Mouse (Mus musculus) midbrain, postnatal 0 days (tissue): ENCODE measurements around the gene Kat7. TPM values are rescaled to one million over a fixed set of nuclear protein-coding genes. Genes with fewer than 3 reads are reported as not detected.

Experiments
- ATAC-seq: fragments of 200-750 bp; cut with Nextera tagmentation; 2 replicates; pipeline ENCODE4 v1.8.0; 2017; ENCODE audit warnings: moderate number of reproducible peaks, mild to moderate bottlenecking, moderate TSS enrichment, moderate library complexity; ENCODE audit not compliant: low FRiP score
- DNase-seq: peaks from one replicate; pipeline ENCODE4 v3.0.0-alpha.2; 2015; ENCODE audit warnings: low spot score
- H3K27ac ChIP-seq: fragments of 300-500 bp; sonication (generic); 2 replicates; pipeline ENCODE4 v1.5.1; 2014; ENCODE audit warnings: low read depth, mild to moderate bottlenecking, low read length, mixed read lengths
- H3K27me3 ChIP-seq: fragments of 300-500 bp; sonication (generic); 2 replicates; pipeline ENCODE4 v1.6.1; 2014; ENCODE audit warnings: low read length, control low read depth, mixed read lengths; ENCODE audit not compliant: insufficient read depth
- H3K36me3 ChIP-seq: fragments of 300-500 bp; sonication (generic); 2 replicates; pipeline ENCODE4 v1.6.1; 2014; ENCODE audit warnings: low read length, control low read depth, mixed read lengths; ENCODE audit not compliant: insufficient read depth
- H3K4me1 ChIP-seq: fragments of 300-500 bp; sonication (generic); 2 replicates; pipeline ENCODE4 v1.6.1; 2014; ENCODE audit warnings: mild to moderate bottlenecking, control low read depth, antibody characterized with exemption, low read length, mixed read lengths; ENCODE audit not compliant: insufficient read depth
- H3K4me2 ChIP-seq: fragments of 300-500 bp; sonication (generic); 2 replicates; pipeline ENCODE4 v1.6.1; 2014; ENCODE audit warnings: low read depth, mild to moderate bottlenecking, low read length, mixed read lengths; ENCODE audit not compliant: poor library complexity, severe bottlenecking
- H3K4me3 ChIP-seq: fragments of 300-500 bp; sonication (generic); 2 replicates; pipeline ENCODE4 v1.5.1; 2014; ENCODE audit warnings: low read depth, mild to moderate bottlenecking, low read length, moderate library complexity
- H3K9ac ChIP-seq: fragments of 300-500 bp; sonication (generic); replicated peaks from 2 replicates; pipeline ENCODE4 v1.6.1; 2014; ENCODE audit warnings: mild to moderate bottlenecking, low read length, moderate library complexity, mixed read lengths; ENCODE audit not compliant: poor library complexity, severe bottlenecking
- H3K9me3 ChIP-seq: fragments of 300-500 bp; sonication (generic); 2 replicates; pipeline ENCODE4 v1.6.1; 2016; ENCODE audit warnings: low read length, control low read depth
- CTCF ChIP-seq: IDR thresholded peaks from 2 replicates; pipeline ENCODE4 v1.5.1; 2016; ENCODE audit warnings: antibody characterized with exemption, mild to moderate bottlenecking
- WGBS: fragments of 180-500 bp; shearing (Covaris S2); extraction: QIAGEN DNeasy Blood & Tissue Kit; methylation state at CpG from one replicate; pipeline ENCODE4 v1.1.7; 2014; 5-methylcytosine and 5-hydroxymethylcytosine counted together
- polyA plus RNA-seq: library from polyadenylated mRNA; unstranded; fragments of >200 nt; fragmentation: Nextera tagmentation; extraction: Ambion mirVana; gene quantifications from 2 replicates; pipeline ENCODE4 v1.2.1, GENCODE M21; 2015
- total RNA-seq: library from RNA; depleted of rRNA; stranded (reverse); fragments of >200 nt; gene quantifications from 2 replicates; pipeline ENCODE4 v1.2.3, GENCODE M21; 2014

Kat7 gene
- total and polyA plus RNA-seq, 2 experiments from 2014 or later = 72.5 to 72.7 TPM

DNA sequence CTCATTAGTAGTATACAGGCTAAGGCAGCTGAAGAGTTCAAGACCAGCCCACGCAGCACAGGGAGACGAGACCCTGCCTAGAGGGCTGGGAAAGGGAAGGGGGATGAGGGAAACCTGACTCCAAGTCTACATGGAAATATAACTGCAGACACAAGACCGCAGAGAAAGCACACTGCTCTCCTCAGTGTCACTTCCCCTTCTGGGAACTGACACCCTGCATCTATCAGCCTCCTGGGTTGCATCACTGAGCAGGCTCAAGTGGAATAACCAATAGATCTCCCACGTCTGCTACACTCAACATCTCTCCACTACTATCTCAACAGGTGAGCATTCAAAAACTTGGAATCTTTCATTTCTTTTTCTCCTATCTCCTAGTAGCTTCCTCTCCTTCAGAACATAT lies 18.0 kb downstream of the Kat7 start:
- DNase-seq (no peak), ATAC-seq (no peak)
- WGBS = 85% methylated on average over 4 of the region's 4 CpGs
- TF ChIP-seq CTCF = no peak
- Histone ChIP-seq H3K4me1 (no peaks in the 10 kb centered on the region), H3K27ac (no peak overlapping the region), H3K27me3 (no peaks in the 10 kb centered on the region), H3K9ac (no peak overlapping the region), H3K4me2 (no peak overlapping the region), H3K36me3 (peaks cover 47% of the 10 kb centered on the region), H3K9me3 (no peaks in the 10 kb centered on the region), H3K4me3 (no peak overlapping the region)

DNA sequence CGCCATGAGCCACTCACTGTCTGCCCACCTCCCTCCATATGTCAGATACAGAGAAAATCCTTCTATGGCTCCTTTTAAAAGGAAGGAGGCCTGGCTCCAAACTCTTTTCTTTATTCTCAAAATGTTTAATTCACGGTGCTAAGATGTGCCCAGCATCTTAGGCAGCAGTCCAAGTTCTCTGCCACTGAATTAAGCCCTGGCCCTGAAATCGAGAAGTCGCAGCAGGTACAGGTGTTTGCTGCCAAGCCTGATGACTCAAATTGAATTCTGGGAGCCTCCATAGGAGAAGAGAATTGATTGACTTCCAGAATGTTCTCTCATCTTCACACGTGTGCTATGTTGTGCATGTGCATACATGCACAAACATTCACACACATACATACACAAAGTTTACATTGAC lies 27.7 kb downstream of the Kat7 start:
- no peaks in the 10 kb centered on the region for H3K9me3 ChIP-seq
- no peak overlapping the region for H3K4me2 ChIP-seq
- no peaks in the 10 kb centered on the region for H3K4me1 ChIP-seq
- no peak for ATAC-seq
- no peak overlapping the region for H3K9ac ChIP-seq
- no peak for TF ChIP-seq CTCF
- no peak for DNase-seq
- 87% methylated on average over 5 of the region's 5 CpGs for WGBS
- no peak overlapping the region for H3K27ac ChIP-seq
- H3K4me3 ChIP-seq = no peak overlapping the region
- H3K36me3 ChIP-seq = peaks cover 67% of the 10 kb centered on the region
- no peaks in the 10 kb centered on the region for H3K27me3 ChIP-seq

DNA sequence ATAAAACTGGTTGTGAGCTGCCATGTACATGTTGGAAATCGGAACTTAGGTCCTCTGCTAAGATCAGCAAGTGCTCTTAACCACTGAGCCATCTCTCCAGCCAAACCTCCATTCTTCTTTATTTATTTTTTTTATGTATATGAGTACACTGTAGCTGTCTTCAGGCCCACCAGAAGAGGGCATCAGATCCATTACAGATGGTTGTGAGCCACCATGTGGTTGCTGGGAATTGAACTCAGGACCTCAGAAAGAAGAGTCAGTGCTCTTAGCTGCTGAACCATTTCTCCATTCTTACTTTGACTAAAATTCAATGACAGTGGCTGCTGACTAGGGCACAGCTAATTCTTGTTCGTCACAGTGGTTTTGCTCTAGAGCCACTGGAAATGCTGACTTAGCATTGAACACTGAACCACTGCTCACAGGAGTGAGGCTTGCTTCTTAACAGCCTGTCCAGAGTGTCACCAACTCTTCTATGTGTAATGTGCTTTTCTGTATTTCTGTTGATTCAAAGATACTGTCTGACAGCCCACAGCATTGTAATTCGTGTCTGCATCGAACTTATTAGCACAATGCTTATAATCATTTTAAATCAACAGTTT lies 30.9 kb downstream of the Kat7 start:
- no peak overlapping the region for H3K4me2 ChIP-seq
- no peak overlapping the region for H3K4me3 ChIP-seq
- no peaks in the 10 kb centered on the region for H3K4me1 ChIP-seq
- H3K27ac ChIP-seq = no peak overlapping the region
- 96% methylated on average over 4 of the region's 4 CpGs for WGBS
- peak; percentile 29 for TF ChIP-seq CTCF
- DNase-seq (no peak), ATAC-seq (no peak)
- no peaks in the 10 kb centered on the region for H3K9me3 ChIP-seq
- H3K27me3 ChIP-seq = no peaks in the 10 kb centered on the region
- no peak overlapping the region for H3K9ac ChIP-seq
- peaks cover 73% of the 10 kb centered on the region for H3K36me3 ChIP-seq

DNA sequence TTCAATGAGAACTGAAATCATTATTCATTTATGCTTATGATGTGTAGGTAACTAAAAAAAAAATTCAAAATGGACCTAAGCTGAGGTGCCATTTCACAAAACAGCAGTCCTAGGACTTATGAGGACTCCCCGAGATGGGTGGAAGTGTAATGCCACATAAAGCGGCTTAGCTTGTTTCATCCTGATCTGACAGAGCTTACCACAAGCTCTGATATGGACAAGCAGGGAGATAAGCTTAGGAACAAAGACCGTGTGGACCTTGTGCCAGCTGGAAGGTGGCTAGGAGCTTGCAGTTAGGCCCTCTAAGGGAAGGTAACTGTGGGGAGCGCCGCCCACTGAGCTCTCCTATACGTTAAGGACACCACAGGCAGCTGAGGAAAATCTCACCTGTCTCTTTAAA lies 34.0 kb downstream of the Kat7 start:
- Histone ChIP-seq H3K9ac (no peak overlapping the region), H3K27me3 (no peaks in the 10 kb centered on the region), H3K36me3 (peaks cover 81% of the 10 kb centered on the region), H3K27ac (no peak overlapping the region), H3K4me3 (no peak overlapping the region), H3K9me3 (no peaks in the 10 kb centered on the region), H3K4me2 (no peak overlapping the region), H3K4me1 (no peaks in the 10 kb centered on the region)
- no peak for TF ChIP-seq CTCF
- no peak for ATAC-seq
- WGBS = 93% methylated on average over 6 of the region's 6 CpGs
- DNase-seq = no peak

DNA sequence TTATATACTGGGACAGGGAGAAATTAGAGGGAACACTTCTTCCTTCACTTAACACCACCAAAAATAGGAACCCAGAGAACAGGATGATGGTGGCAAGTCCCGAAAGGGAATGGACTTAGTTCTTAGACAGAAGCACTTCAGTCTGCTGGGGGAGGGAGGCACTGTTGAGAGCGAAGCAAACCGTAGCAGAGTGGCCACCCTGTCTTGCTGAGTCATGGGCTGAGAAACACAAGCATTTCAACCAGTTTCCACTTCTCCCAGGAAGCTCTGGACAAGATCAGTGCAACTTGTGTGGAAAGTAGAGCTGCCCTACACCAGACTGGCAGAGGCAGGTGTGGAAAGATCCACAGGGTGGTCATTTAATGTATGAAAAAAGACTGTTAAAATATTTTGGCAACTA lies 35.4 kb downstream of the Kat7 start:
- no peak for ATAC-seq

DNA sequence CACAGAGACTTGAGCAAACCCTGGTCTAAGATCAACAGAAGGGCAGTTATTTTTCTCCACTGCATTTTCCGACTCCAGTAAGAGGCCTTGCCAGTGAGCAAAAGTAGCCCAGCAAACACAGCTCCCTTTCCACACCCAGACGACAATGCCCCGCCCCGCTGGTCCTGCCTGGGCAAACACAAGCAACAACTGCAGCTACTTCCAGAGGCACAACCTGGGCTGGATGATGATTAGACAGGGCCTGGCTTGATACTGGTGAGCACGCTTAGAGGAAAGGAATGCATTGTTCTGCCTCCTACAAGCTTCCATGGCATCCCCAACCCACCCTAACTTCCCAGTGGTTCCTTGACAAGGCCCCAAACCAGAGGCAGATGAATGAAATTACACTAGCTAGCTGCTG lies 36.4 kb downstream of the Kat7 start:
- no peak for DNase-seq
- no peaks in the 10 kb centered on the region for H3K4me1 ChIP-seq
- no peaks in the 10 kb centered on the region for H3K27me3 ChIP-seq
- no peak overlapping the region for H3K4me3 ChIP-seq
- H3K36me3 ChIP-seq = peaks cover 73% of the 10 kb centered on the region
- no peak for TF ChIP-seq CTCF
- WGBS = 85% methylated on average over 5 of the region's 5 CpGs
- H3K27ac ChIP-seq = no peak overlapping the region
- no peak overlapping the region for H3K4me2 ChIP-seq
- ATAC-seq = no peak
- no peak overlapping the region for H3K9ac ChIP-seq
- H3K9me3 ChIP-seq = no peaks in the 10 kb centered on the region

More for the DNA sequence above, 35.4 kb downstream of the Kat7 start:
- Histone ChIP-seq H3K4me2 (no peak overlapping the region), H3K9me3 (no peaks in the 10 kb centered on the region), H3K27me3 (no peaks in the 10 kb centered on the region), H3K27ac (no peak overlapping the region), H3K36me3 (peaks cover 79% of the 10 kb centered on the region), H3K9ac (no peak overlapping the region), H3K4me3 (no peak overlapping the region), H3K4me1 (no peaks in the 10 kb centered on the region)
- WGBS = 93% methylated on average over 3 of the region's 3 CpGs
- DNase-seq = no peak
- no peak for TF ChIP-seq CTCF
